Mouse (Mus musculus) cerebellum, postnatal 36 days (tissue): ENCODE results near the gene Ppa1.

Source experiments
- DNase-seq, 2 experiments: peaks; one replicate each; pipeline ENCODE4 v3.0.0; 2021 to 2022; ENCODE audit warnings: mixed read lengths in 2 of 2

Ppa1 gene

DNA sequence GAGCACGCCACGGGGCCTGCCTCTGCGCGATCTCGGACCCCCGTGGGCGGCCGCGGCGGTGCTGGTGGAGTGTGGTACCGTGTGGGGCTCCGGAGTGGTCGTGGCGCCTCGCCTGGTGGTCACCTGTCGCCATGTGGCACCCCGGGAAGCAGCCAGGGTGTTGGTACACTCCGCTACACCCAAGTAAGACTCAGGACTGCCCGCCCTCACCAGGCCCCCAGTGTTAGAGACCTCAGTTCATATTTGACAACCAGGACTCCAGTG is 48.1 kb downstream of the Ppa1 start:
- DNase-seq: peak in 1 of 2 experiments; percentile 25

DNA sequence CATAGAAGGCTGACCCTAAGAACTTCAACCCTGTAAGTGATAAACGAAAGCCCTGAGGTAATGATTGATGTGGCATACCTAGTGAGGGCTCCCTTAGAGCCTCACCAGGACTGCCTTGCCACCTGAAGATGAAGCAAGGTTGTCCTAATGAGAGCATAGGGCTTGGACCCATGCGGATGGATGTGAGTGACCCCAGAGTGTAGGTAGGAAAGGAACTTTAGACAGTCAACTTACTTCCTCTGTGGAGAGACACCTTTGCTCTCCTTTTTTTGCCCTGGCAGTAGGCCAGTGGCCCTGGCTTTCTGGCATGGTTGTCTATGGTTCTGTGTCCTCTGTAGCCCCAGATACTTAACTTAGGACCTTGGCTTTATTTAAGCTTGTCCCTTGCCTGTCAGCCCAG is 48.7 kb downstream of the Ppa1 start:
- peak in 1 of 2 experiments; percentile 17 for DNase-seq

DNA sequence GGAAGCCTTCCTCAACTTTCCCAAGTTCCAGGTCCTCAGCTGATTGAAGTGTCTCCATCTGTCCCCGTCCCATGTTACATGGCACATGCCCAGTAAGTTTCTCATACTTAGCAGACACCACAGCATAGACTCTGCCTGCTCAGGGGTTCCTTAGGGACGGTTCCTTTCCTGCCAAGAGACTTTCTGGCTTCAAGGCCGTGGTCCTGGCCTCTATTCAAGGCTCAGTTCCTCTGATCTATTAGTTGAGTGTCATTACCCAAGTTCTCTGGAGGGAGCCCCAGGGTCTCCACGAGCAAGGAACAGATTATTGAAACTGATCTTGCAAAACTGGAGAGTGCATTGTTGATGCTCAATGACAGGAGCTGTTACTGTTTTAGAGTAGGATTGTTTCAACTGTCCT is 56.3 kb downstream of the Ppa1 start:
- DNase-seq: no peak

DNA sequence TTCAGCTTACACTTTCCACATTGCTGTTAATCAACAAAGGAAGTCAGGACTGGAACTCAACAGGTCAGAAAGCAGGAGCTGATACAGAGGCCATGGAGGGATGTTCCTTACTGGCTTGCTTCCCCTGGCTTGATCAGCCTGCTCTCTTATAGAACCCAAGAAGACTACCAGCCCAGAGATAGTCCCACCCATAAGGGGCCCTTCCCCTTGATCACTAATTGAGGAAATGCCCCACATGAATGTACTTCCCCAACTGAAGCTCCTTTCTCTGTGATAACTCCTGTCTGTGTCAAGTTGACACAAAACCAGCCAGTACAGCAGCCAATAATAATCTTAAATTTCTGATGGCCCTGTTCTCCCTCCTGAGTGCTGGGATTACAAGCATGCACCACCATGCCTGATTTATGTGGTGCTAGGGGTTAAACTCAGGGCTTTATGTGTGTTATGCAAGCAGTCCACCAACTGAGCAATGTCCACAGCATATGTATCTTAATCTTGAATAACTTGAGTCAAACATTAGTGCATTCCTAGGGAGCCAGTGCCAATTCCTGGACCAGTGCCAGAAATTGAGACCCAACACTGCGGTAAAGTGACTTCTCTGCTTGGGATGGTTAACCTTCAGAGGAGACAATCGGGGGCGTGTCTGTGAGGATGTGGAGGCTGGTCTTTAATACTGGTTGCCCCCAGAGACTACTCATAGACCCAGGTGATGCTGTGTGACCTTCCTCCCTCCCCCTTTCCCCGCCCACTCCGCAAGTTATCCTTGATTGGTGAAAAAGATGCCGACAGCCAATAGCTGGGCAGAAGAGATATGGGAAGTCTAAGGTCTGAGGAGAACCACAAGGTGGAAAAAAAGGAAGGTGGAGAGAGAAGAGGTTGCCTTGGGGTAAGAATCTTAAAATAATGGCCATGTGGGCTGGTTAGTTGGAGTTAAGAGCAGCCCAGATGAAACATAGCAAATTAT is 58.3 kb downstream of the Ppa1 start:
- DNase-seq: no peak

DNA sequence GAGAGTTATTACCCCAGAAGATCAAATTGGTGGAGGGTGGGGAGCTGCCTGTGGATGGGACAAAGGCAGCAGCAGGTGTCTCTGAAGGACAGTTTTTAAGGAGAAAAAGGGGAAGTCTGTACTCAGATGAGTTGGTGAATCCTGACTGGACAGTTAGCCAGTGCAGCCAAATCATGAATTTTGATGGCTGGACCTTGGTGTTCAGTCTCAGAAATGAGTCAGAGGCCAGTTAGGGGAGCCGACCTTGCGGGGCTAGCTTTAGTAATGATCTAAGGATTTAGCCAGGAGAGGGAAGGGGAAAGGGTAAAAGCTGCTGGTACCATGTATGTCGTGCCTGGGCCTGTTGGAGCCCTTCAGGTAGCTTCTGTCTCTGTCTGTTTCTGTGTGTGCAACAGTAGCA is 65.2 kb downstream of the Ppa1 start:
- DNase-seq: no peak

DNA sequence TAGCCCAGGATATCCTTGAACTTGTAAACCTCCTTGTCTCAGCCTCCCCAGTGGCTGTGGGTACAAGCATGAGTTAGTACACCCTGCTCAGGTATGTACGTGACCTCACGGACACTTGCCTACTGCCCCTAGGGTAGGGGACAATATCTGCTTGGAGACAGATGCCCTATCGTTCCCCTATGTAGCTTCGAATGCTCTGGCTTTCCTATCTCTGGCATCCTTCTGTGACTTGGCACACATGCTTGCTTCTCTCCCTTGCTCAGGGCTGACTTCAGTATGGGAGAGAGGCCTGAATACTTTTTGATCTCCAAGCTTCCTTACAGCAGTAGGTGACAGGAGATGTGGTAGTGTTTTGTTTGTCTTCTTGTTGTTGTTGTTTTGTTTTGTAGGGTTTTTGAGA is 65.8 kb downstream of the Ppa1 start:
- DNase-seq: no peak

DNA sequence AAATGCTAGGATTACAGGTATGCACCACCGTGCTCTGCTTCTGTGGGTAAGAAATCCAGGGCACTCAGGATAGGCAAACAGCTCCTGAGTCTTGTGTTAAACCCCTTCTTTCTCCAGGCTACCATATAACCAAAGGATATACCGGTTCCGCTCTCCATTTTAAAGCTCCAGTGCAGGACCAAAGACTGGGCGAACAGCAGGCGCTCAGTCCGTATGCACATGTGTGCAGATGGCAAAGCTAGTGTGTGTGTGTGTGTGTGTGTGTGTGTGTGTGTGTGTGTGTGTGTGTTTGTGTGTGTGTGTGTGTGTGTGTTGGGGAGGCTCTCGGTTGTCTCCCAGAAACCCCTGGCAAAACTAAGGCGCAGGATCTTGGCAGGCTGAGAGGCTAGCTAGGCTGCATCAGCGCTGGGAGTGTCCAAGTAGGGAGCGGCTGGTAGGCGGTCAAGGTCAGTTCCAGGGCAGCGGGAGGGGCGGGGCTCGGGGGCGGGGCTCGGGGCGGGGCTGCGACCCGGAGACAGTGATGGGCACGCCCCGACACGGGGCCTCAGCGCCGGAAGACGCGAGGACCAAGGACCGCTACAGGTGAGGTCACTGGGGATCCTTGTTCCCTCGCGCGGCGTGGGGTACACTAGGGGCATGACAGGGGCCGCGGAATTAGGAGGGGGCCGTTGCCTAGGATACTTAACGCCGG is 66.6 kb downstream of the Ppa1 start, which contains the start of gene Aifm2:
Aifm2 (plus strand) TSS at position 493 of the 691 bp plus-strand sequence.
- peak; percentile 30 to 40 for DNase-seq

DNA sequence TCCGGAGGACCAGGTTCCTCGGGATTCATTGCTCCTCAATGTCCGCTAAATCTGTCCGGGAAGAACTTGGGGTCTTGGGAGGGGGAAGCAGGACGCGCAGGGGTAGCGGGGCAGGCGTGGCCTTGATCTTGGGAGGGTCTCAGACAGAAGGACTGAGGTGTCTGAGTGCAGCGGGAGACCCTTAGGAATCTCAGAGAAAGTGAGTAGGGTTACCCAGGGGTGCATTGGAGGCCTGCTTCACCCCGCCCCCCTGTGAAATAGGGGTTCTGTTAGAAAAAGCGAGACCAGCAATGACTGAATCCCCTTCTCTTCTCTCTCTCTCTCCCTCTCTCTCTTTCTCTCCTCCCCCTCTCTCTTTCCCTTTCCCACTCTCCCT is 67.1 kb downstream of the Ppa1 start:
- DNase-seq: no peak

DNA sequence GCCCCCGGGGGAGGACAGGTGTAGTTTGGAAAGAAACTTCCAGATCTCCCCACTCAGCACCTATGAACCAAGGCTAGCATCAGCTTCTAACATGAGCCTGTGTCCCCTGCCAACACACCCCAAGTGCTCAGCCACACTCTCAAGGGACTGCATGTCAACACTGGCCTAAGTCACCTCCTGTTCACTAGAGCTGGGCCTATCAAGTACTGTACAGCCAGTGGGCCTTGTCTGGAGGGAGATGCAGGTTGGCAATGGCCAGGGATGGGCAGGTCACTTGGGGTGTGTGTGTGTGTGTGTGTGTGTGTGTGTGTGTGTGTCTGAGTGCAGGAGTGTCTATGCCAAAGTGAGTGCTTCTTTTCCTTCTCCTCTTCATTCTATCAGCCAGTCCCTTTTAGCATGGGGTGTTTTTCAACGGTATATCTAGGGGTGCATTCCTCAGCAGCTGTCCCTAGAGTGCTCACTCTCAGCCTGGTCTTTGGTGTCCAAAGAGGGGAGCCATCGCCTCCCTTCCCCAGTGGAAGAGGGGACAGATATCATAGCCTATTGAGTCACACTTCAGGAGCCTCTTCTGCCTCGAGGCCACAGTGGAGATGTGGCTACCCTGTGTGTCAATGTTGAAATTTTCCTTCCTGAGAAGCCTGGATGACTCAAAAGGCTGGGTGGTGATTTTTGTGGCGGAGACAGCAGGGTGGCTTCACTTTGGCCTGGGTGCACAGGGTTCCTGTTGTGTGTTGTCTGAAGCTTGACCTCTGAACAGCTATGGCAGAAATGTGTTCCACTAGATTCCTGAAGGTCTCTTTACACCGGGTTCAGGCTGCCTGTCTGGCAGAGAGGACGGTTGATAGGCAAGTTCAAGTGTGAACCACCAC is 67.9 kb downstream of the Ppa1 start:
- DNase-seq: no peak

DNA sequence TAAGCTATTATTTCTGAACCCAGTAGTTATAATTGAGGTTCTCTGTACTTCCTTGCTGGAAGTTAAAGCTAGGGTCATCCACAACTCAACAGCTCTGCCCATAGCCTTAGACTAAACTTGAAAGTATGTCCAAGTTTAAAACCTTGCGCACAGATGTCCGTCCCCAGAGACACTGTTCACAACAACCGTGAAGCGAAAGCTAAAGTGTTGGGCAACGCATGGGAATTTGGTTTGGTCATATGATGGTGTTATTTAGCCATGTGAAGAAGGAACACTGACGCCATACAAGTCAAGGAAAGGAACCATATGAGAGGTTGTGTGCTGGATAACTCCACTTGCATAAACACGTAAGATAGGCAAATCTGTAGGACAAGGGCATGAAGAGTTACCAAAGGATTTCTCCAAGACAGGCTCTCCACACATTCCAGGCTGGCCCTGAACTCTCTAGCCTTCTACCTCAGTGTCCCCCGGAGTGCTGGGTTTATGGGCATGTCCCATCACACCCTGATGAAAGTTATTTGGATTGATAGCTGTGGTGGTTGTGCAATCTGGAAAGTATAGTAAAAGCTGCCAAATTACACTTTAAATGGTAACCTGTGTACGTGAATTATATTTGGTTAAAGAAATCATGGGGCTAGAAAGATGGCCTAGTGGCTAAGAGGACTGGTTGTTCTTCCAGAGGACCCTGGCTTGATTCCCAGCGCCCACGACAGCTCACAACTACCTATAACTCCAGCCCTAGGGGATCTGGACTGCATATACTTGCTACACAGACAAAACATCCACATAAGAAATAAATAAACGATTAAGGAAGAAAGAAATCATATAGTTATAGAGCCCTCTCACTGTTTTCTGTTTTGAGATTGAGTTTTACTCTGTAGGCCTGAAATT is 69.3 kb downstream of the Ppa1 start:
- no peak for DNase-seq

DNA sequence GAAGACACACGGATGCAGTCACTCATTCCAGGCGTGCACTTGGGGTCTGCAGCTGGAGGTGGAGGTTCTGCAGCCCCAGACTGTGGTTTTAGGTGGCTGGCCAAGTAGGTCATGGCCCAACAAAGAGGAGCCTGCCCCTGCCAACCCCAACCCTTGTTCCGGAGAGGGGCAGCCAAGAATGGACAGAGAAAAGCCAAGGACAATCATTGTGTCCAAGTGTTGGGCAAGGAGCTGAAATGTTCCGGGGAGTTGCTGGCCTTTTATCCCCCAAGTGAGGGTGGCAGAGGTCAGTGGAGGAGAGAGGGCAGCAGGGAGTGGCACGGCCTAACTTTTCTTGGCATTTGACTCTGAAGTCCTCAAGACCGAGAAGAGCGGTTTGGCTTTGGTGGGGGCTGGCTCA is 72.0 kb downstream of the Ppa1 start:
- DNase-seq: no peak

DNA sequence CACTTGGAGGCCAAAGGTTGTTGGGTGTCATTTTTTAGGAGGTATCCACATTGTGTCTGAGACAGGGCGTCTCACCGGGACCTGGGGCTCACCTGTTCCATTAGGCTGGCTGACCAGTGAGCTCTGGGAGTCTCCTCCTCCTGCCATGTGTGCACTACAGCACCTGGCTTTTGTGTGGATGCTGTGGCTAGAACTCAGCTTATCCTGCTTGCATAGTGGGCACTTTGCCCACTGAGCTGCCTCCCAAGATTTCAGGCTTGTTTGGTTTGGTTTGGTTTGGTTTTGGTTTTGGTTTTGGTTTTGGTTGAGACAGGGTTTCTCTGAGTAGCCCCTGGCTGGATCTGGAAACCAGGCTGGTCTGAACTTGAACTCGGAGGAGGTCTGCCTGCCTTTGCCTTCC is 73.9 kb downstream of the Ppa1 start:
- DNase-seq: no peak

DNA sequence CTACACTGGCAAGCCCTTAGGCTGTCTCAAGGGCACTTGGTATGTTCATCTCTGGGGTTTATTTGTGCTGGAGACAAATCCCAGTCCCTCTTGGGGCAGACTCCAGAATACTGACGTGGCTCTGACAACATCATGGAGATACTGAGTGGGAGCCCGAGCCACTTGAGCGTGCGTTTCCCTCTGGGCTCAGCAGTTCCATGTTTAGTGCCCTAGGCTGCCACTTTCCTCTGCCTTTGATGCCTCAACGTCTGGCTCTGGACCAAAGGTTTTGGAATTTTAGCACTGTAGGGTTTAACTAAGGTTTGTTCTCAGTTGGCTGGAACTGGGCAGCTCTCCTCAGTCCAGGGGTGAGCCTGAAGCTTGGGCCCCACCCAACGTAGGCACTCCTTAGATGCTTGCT is 74.9 kb downstream of the Ppa1 start:
- DNase-seq: no peak
